Mouse (Mus musculus): ENCODE data around the gene Pink1. TPM values are rescaled to one million over a fixed set of nuclear protein-coding genes. Genes with fewer than 3 reads are reported as not detected.
A peak's percentile ranks its signal among the peaks of the same experiment; 100 is the strongest.
"Not testable (repeated sequence)": the region's sequence is repeated elsewhere in the genome, so short reads cannot be mapped to it uniquely, and the experiment has no call there.

Pink1 gene
- total RNA-seq, 2 experiments from 2014 or later: 259 to 277 TPM

- no peak for DNase-seq
- intact Hi-C loops (cut with DNase I; ENCODE audit: low total_unique reads): no loop called here
Observed at GRCm38 (mm10) chr4:138344891-138345545, 18.9 kb upstream of the Pink1 start.

GRCm38 (mm10) chr4:138343341-138343837, 17.3 kb upstream of the Pink1 start:
- intact Hi-C loops (cut with DNase I; ENCODE audit: low total_unique reads): no loop called here
- peak; percentile 20 for DNase-seq

DNA sequence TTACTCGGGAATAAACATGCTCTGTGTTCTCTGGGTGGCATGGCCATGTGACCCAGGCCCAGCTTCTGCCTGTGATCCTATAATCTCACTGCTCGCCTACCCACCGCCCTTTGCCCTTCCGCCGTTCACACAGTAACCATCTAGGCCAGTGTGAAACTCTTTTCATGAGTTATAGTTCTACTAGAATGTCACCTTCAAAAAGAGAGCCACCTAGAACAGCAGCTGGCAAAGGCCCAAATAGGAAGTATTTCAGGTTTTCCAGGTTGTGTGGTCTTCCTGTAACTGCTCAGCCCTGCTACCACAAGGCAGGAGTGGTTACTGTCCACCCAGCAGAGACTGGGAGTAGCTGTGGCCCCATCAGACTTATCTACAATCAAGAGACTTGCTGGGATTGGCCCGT, 16.7 kb upstream of the Pink1 start:
- intact Hi-C loops (cut with DNase I; ENCODE audit: low total_unique reads): no loop called here
- DNase-seq: no peak

DNA sequence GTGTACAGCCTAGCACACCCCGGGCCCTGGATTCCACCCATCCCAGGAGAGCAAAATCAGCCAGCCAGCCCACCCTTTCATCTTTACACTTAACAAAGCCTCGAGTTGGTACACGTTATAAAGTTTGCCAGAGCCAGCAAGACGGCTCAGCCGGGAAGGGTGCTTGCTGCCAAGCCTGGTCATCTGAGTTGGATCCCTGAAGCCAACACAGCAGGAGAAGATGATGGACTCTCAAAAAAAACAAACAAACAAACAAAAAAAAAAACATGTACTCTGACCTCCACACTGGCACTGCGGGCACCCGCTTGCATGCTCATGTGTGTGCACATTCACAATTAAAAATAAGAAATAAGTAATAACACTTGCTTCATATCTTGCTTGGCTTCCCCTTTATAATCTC, 15.9 kb upstream of the Pink1 start:
- DNase-seq: no peak
- intact Hi-C loops (cut with DNase I; ENCODE audit: low total_unique reads): no loop called here

DNA sequence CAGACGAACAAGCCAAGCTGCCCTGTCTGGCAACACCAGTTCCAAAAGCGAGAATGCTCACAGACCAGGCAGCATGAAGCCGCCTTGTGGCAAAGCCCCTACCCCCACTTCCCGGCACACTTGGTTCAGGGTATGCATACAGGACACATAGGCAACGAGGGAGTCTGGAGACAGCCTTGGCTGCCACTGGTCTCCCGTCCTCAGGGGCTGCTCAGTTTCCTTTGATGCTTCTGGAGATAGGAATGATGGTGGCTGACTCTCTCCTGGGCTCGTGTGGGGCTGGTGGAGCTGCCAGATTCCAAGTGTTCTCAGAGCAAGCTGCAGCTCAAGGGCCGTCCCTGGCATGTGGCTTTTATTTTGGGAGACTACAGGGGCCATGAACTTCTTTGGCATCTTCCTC, 15.3 kb upstream of the Pink1 start:
- no peak for DNase-seq
- intact Hi-C loops (cut with DNase I; ENCODE audit: low total_unique reads): no loop called here

DNA sequence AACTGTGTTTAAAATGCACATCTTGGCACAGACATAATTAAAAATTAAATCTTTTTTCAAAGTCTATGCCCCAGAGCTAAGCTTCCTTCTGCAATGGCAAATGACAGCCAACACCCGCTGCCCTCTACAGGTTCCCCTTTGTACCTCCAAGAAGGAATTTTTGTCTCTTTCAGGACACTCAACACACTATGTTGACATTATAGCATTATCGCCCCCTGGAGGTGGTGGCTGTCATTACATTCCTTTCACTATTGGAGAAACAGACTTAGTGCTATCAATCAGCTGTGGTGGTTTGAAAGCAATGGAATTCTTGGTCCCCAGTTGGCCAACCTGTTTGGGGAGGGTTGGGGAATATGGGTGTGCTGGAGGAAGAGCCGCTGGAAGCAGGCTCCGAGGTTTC, 13.9 kb upstream of the Pink1 start:
- peak; percentile 35 for DNase-seq
- intact Hi-C loops (cut with DNase I; ENCODE audit: low total_unique reads): no loop called here

GRCm38 (mm10) chr4:138337341-138337740, 11.2 kb upstream of the Pink1 start:
- DNase-seq: no peak
- intact Hi-C loops (cut with DNase I; ENCODE audit: low total_unique reads): no loop called here

GRCm38 (mm10) chr4:138336876-138337275, 10.8 kb upstream of the Pink1 start:
- intact Hi-C loops (cut with DNase I; ENCODE audit: low total_unique reads): no loop called here
- DNase-seq: no peak

GRCm38 (mm10) chr4:138335648-138336047, 9.5 kb upstream of the Pink1 start:
- no peak for DNase-seq
- intact Hi-C loops (cut with DNase I; ENCODE audit: low total_unique reads): no loop called here

DNA sequence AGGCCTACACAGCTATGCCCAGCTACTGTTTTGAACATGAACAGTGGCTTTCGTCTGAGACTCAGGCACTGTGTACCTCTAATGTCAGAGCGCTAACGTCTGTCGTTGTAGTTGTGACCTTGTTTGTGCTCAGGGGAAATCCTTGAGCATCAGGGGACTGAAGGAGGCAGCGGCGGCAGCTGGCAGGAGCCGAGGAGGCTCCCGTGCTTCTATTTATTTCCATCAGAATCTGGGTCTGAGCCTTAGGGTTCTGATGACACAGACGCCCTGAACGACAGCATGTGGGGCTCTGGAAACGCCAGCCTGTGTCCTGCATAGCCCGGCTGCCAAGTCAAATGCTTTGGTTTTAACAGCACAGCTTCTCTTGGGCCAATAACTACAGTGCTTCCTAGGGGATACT, 8.9 kb upstream of the Pink1 start:
- DNase-seq: no peak

DNA sequence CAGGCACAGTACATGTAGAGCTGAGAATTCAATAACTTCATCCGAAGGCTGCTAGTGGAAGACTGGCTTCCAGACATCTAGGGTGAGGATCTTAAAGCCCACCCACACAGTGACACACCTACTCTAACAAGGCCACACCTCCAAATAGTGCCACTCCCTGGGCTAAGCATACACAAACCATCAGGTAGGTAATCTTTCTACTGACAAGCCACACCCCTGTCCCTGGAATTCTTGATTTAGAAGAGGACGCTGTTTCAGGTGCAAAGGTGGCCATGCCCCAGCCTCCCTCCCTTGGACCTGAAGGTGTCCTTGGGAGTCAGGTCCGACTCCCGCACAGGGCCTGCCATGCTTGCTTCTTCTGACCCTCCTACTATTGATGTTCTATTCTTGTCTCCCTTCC, 7.0 kb upstream of the Pink1 start:
- intact Hi-C loops (cut with DNase I; ENCODE audit: low total_unique reads): loop anchor here (5.0 kb wide), 1 partner anchor 39 kb away; no protein-coding TSS in a partner anchor
- no peak for DNase-seq

More for the DNA sequence above, 8.9 kb upstream of the Pink1 start:
- intact Hi-C loops (cut with DNase I; ENCODE audit: low total_unique reads): no loop called here

- intact Hi-C loops (cut with DNase I; ENCODE audit: low total_unique reads): loop anchor here (5.0 kb wide), 1 partner anchor 41 kb away; no protein-coding TSS in a partner anchor
Observed at GRCm38 (mm10) chr4:138331647-138332046, 5.5 kb upstream of the Pink1 start.

DNA sequence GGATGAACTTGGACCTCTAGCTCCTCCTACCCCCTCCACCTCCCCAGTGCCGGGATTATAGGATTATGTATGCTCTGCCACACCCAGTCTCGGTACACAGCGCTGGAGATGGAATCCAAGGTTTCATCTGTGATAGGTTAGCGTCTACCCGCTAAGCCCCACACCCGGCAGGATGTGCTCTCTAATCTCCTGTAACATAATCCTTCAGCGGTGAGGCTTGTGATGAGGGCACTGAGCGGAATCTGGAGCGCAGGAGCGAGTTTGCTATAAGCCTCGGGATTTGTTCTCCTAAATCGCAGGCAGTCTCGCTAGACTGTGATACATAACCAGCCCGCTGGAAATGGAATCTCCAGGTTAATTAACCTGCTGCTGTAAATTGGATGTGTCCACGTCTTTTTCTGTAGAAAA, 4.2 kb upstream of the Pink1 start:
- DNase-seq: no peak
- intact Hi-C loops (cut with DNase I; ENCODE audit: low total_unique reads): loop anchor here (5.0 kb wide), 1 partner anchor 42 kb away; no protein-coding TSS in a partner anchor

More at GRCm38 (mm10) chr4:138331647-138332046, 5.5 kb upstream of the Pink1 start:
- DNase-seq: peak; percentile 72

DNA sequence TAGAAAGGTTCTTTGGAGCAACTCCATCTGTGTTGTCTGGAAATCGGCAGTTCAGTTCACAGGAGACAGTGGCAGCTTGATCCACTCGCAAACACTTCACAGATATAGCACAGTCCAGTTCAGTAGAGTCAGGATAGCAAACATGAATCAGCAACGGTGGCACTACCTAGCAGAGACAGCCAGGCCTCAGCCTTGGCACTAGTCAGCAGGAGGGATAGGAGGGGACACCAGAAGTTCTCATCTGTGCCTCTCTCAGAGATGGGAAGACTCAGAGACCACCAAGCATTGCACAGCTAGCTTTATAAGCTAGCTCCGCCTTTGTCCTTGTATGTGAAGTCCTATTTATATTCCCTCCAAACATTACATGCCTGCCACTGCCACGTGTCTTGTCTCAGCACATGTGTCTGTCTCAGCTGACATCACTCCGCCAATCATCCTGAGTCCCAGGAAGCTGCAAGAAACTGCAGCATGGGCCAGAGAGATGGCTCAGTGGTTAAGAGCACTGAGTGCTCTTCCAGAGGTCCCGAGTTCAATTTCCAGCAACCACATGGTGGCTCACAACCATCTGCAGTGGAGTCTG, 1.9 kb upstream of the Pink1 start:
- intact Hi-C loops (cut with DNase I; ENCODE audit: low total_unique reads): loop anchor here (5.0 kb wide), 1 partner anchor 94 kb away; no protein-coding TSS in a partner anchor

DNA sequence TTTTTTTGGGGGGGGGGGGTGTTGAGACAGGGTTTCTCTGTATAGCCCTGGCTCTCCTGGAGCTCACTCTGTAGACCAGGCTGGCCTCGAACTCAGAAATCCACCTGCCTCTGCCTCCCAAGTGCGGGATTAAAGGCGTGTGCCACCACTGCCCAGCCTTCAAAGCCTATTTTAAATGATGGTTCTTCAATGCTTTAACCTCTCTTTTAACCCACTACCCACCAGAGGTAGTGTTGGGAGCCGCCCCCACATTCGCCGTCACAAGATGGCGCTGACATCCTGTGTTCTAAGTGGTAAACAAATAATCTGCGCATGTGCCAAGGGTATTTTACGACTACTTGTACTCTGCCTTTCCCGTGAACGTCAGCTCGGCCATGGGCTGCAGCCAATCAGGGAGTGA, 1.0 kb upstream of the Pink1 start:
- not testable (repeated sequence) for DNase-seq
- intact Hi-C loops (cut with DNase I; ENCODE audit: low total_unique reads): loop anchor here (5.0 kb wide), 1 partner anchor 95 kb away; no protein-coding TSS in a partner anchor

More for the DNA sequence above, 1.9 kb upstream of the Pink1 start:
- no peak for DNase-seq

DNA sequence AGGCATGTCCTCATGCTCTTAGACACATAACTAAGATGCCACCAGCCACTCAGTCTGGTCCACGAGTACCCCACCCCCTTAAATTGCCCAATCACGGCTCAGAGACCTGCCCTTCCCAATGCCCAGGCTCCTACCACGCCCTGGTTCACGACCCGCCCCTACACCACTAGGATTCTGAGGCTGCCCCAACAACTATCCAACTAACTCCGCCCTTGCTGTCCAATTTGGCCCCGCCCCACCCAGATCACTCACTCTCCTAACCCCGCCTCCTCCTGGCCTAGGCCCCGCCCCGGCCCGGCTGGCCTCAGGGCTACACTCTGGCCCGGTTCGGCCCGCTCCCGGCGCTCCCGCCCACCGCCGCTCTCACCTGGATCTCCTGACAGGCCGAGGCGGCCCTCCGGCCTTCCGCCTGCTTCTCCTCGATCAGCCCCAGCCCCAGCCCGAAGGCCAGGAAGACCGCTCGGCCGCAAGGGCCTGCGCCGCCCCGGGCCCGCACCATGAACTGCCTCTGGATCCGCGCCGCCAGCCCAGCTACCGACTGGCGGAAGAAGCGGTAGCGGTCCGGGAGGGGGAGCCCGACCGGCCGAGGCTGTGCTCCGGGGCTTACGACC, 536 bp downstream of the Pink1 start:
- DNase-seq: peak; percentile 99
- intact Hi-C loops (cut with DNase I; ENCODE audit: low total_unique reads): loop anchor here (5.0 kb wide), 1 partner anchor 97 kb away; no protein-coding TSS in a partner anchor

DNA sequence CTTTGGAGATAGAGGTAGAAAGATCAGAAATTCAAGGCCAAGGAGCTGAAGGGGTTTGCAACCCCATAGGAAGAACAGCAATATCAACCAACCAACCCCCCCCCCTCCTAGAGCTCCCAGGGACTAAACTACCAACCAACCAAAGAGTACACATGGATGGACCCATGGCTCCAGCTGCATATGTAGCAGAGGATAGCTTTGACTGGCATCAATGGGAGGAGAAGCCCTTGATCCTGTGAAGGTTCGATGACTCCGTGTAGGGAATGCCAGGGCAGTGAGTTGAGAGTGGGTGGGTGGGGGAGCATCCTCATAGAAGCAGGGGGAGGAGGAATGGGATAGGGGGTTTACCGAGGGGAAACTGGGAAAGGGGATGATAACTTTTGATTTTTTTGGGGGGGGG, 1.7 kb downstream of the Pink1 start:
- DNase-seq: no peak
- intact Hi-C loops (cut with DNase I; ENCODE audit: low total_unique reads): no loop called here

DNA sequence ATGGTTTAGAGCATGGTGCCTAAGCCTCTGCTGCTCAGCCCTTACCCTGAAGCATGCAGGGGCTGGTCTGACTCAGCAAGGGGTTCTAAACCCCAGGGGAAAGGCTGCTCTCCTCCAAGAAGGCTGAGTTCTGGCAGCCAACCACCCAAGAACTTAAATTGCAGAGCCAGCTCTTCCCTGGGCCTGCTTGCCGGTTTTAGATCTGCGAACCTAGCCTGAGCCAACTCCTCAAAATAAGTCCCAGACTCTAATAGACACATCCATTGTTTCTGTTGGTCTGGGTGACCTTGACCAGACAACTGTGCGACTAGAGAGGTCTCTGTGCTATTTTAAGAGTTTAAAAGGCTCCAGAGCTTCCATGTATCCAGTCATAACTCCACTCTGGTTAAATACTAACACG, 2.4 kb downstream of the Pink1 start:
- intact Hi-C loops (cut with DNase I; ENCODE audit: low total_unique reads): no loop called here
- no peak for DNase-seq

DNA sequence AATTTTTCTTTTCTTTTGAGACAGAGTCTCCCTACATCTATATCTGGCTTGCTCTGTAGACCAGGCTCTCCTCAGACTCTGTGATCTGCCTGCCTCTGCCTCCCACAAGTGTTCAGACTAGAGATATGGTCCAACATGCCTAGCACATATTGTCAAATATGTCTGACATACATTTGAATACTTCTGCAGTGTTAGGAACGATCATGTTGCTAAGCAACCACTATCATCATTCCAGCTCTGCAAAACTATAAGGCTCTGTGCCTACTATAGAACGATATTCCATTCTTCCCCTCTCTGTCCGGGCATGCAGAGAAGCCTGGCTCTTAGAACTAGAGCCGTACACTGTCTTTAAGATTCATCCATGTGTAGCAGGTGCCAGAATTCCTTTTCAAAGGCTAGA, 3.4 kb downstream of the Pink1 start:
- DNase-seq: no peak
- intact Hi-C loops (cut with DNase I; ENCODE audit: low total_unique reads): no loop called here

- intact Hi-C loops (cut with DNase I; ENCODE audit: low total_unique reads): no loop called here
- DNase-seq: no peak
Observed at GRCm38 (mm10) chr4:138321488-138321887, 4.6 kb downstream of the Pink1 start.

All from gastrocnemius, postnatal 14 days (tissue).